Mouse (Mus musculus) CH12F3 (cell line): ENCODE measurements around the gene Lamc2.

Experiments used
- in situ Hi-C: fragments of 300-500 bp; cut with MboI; formaldehyde crosslinking; loops from 2 replicates; pipeline ENCODE4 v1.14.3; 2020; ENCODE audit warnings: low sequenced_read_pairs

Lamc2 gene

DNA sequence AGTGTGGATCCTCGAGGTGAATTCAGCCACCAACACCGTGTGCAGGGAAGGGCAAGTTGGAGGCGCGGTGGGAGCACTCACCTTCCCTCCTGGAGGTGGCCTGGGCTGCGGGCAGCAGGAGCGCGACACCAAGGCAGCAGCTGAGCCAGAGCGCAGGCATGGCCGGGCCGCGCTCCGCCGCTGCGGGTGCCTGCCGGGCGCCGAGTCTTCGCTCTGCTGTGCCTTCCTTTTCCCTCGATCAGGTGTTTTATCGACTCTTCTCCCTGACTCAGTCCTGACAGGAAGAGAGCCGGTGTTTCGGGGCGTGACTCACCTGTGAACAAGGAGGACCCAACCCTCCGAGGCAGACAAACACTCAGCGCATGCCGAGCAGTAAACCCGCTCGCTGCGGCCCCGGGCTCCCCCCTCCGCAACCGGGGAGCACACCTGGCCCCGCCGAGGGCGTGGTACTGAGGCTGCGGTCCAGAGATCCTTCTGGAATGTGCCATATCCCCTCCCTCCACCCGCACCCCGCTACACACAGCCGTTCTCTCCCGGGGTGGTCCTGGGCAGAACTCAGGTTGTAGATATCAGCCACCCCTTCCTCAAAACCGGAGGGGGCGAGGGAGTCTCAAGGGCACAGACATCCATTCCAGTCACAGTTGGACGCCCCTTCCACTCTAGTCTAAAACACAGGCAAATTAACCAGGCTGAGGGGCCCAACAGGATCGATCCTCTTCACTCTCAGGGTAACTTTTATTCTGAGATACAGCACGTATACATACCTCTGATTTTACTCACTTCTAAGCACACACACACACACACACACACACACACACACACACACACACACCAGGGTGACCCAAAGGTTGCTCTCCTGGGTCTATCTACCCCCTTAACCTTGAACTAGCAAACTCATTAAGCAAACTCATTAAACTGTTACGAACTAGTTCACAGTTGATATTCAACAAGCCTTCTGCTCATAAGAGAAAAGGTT lies at the start of gene Lamc2:
Gene Lamc2 (minus strand): TSS at position 620 of the 976 bp plus-strand sequence.
- in situ Hi-C loops = no loop called here

DNA sequence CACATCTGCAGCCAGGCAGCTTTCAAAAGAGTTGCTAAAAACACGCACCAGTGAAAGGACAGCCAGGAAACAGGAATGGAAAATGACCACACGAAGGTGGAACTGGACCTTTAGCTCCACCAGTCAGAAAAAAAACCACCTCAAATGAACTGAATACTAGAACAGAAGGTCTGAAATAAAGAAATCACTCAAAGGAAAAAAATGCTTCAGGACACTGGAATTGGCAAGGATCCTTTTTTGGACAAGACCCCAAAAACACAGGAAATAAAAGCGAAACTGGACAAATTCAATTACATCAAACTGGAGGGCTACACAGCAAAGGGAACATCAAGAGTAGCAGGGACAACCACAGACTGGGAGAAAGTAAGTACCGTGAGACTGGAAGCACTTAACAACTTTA lies 49.3 kb upstream of the Lamc2 start:
- in situ Hi-C loops = no loop called here

DNA sequence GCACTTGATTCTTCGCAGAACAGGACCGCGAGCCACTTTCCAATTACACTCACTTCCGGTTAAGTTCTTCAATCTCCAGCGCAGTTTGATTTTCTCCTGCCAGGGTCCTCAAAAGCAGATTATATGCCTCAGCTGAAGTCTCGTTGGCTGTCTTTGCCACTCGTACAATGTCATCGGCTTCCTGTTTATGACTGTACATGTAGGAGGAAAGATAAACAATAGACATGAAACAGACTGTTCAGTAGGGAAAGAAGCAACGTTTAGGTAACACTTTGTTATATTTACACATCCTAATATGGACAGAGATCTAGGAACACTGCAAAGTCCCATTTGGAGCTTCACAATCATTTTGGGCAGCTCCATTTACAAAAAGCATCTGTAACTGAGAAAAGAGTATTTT lies 45.4 kb upstream of the Lamc2 start:
- in situ Hi-C loops = no loop called here

DNA sequence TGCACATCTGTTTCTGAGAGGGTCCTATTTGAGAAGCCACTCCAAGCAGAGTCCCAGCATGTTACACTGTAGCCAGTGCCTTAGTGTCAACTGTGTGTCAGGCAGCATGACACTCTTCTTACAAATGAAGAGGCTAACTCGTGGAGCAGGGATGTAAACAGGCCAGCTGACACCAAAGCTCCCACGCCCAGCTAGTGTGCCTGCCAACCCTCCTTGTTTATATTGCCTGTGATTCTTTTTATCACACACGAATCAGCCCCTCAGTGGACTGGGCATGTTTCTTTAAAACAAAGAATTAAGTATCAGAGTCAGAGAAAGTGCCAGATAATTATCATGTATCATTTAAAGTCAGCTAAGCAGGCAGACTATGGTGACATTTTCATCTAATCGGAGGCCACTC lies 41.7 kb upstream of the Lamc2 start:
- in situ Hi-C loops = no loop called here

DNA sequence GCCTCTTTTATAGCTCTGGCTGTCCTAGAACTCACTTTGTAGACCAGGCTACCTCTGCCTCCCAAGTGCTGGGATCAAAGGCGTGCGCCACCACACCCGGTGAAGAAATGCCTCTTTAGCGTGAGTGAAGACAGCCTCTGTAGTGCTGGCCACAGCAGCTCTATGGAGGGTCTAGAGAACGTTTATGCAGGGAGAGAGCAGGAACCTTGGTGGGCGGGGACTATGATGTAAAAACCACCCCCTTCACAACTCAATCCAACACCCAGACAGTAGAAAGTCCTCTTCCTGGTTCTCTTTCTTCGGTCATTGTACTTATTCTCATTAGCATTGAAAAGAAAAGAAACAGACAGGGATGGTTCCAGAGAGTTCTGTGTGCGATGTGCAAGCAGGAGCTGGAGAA lies 40.8 kb upstream of the Lamc2 start:
- in situ Hi-C loops = no loop called here

DNA sequence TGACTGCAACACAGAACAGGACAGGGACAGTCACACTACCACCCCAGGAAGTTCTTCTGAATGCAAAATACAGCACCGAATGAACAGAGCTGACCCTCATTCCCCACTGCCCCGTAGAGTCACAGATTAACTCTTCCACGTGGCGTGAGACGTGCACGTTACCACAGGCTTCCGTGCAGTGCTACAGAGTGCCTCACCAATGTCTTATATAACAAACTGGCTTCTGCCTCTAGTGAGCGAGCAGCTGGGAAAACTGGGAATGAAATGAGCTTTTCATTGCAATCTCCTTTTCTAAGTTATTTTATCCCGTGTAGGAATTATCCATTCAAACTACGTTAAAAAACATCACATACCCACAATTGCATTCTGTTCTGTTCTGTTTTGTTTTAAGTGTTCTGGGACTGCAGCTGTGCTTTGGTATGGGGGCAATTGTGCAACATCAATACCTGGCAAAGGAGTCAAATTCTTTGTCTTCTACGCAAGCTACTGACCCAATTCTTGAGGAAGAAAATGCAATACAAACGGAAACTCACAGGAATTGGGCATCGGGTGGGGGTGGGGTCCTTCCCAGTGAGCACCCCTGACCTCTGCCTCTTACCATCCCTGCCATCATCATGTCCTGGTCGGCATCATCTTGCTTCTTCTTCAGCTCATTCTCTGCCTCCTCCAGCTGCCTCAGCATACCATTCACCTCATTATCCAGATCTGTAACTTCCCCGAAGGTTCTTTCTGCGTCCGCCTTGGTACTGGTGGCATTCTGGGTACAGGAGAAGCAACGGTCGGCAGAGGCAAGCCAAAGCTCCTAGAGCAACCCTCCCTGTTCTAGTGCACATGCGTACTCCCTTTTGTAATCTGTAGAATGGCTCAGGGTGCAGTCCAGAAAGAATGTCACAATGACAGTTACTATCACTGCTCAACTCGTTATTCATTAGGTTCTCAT lies 39.8 kb upstream of the Lamc2 start:
- in situ Hi-C loops = no loop called here

DNA sequence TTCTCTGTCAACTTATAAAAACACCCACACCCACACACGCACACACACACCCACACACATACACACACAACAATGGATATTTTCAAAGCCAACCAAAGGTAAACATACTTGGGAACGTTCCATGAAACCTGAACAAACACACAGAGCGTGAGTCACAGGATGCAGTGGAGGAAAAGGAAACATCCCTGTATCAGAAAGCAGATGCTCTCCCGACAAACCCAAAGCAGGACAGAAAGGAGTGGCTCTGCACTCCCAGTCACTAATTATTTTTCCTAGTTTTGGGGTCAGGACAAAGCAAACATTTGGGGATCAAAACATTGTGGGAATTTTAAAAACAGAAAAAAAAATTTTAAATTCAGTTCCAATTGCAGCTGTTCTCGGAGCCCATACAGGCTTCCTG lies 38.1 kb upstream of the Lamc2 start:
- in situ Hi-C loops = no loop called here

DNA sequence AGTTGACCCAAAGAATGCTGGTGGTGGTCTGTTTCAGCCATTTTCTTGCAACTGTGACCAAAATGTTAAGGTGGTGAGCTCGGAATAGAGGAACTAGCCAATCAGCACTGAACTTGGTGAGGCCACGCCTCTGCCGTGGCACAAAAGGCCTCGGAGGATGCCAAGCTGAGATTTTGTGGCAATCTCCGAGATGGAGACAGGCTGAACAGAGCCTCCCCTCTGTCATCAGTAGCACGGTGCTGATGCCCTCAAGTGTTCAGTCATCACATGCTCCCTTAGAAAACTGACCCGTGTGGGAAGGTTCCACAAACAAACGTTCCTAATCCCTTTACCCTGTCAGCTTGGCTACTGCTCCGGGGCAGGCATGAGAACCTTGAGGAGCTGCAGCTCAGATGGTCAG lies 33.1 kb upstream of the Lamc2 start:
- in situ Hi-C loops = no loop called here

DNA sequence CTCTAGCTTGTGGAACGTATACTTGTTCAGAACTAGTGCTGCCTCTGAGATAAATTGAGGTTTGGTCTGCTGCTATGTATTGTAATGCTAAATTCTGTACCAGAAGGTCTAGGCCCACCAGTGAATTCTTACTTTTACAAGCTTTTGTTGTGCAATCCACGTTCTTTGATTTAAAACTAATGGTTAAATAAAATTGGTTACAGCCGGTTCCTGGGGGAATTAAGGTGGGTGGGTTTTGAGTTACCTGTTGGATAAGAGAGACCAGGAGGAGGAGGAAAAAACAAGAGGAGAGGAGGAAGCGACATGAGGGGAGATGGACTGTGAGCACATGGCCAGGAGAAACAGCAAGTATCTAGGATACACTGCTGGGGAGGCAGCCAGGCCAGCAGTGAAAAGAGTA lies 30.3 kb upstream of the Lamc2 start:
- in situ Hi-C loops = no loop called here

DNA sequence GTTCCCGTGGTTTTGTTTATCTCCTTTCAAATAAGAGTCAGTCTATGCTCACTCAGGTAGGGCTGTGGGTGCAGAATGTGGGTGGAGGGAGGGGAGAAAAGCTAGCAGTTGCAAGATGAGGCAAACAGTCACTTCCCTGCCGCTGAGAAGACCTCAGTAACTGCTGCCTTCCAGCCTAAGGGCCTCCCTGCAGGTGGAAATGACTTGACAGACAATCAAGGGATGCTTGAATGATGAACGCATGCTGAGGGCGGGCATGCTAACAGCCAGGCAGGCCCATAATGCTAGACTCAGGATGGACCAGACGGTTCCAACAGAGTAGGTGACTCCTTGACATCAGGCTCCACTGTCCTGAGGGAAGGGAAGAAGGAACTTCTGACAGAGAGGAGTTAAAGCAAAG lies 29.4 kb upstream of the Lamc2 start:
- in situ Hi-C loops = no loop called here

DNA sequence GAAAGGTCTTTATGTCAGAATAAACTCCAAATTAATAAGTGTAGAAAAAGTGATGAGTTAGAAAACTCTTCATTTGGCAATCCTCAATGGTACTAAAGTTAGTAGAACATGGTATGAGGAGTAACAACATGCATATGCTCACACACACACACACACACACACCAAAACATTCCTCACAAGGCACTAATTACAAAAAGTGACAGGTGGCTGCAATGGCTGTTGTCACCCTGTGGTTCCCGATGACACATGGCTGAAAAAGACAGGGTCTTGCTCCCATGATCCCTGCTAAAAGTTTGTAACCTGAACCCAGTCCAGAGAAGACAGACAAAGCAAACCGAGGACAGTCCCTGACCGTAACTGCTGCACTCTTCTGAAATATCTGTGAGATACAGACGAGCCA lies 24.7 kb upstream of the Lamc2 start:
- in situ Hi-C loops = no loop called here

DNA sequence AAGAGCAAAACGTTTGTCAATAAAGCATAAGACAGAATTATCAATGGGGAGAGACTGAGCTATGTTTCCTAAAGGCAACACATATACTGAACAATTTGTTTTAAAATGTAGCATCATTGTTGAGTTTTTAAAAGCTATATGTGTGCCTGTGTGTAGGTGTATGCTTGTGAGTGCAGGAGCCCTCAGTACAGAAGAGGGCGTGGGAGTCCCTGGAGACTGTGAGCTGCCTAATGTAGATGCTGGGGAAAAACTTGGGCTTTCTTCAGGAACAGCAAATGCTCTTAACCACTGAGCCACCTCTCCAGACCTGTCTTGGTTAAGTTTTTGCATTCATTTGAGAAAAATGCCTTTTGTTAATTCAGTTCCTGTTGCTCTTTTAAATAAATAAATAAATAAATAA lies 24.0 kb upstream of the Lamc2 start:
- in situ Hi-C loops = no loop called here

DNA sequence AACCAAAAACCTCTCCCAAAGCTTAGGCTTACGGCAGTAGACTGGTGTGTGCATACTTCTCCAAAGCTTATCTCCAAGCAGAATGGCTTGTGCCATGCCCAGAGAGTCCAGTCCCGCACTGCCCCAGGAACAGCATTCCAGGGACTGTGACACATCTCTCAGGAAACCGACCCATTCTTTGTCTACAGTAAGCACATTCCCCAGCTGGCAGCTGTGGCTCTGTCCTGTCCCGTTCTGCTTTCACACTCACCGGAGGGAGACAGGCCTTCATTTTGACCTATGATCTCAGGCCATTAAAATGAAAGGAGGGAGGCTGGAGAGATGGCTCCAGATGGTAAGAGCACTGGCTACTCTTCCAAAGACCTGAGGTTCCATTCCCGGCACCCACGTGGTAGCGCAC lies 15.9 kb upstream of the Lamc2 start:
- in situ Hi-C loops = no loop called here

DNA sequence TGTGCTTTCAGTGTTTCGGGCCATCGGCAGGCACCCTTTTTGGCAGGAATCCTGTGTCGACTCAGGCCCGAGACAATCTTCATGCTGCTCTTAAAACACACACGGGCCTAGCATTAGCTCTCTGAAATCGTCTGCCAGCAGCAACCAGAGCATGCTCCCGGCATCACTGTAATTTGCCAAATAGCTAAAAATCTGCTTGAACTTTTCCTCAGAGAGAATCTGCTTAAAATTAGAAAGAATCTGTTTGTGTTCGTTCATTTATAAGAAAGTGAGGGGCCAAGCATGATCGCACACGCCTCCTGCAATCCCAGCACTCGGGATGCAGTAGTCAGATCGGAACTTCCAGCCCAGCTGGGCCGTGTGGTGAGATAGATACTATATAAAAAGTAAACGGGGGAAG lies 15.2 kb upstream of the Lamc2 start:
- in situ Hi-C loops = no loop called here

DNA sequence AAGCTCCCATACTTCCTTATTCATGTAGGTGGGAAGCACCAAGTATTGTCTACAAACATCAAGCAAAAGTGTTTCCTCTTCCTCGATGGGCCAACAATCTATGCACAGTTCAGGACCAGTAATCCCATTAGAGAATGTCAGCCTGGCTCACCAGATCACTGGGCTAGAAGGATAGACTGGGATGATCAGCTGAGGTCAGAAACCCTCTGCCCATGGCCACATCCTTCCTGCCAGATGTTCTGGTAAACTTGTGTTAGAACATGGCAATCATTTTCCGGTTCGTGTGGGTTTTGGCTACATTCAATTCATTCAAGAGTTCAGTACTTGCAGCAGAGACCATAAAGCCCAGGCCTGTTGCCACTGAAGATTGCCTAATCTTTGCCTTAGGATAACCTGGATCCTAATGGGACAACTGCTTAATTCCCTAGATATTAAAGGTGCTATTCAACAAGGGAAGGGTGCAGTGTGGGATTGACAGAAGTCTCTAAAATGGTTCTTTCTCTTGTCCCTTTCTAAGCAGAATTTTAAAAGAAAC lies 11.1 kb upstream of the Lamc2 start:
- in situ Hi-C loops = no loop called here

DNA sequence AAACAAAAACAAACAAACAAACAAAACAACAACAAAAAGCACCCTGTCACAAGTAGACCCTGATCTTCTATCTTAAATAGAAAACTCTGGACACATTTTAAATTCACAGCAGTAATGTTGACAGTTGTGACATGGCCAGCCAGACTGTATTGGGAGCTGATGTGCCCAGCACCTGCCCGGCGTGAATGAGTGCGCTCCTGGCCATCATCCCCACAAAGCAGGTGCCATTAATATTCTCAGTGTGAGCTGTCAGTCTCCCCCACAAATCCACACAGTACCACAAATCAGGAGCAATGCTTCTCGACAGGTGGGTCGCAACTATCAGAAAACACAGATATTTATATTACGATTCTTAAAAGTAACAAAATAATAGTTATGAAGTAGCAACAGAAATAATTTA lies 6.7 kb upstream of the Lamc2 start:
- in situ Hi-C loops = no loop called here

DNA sequence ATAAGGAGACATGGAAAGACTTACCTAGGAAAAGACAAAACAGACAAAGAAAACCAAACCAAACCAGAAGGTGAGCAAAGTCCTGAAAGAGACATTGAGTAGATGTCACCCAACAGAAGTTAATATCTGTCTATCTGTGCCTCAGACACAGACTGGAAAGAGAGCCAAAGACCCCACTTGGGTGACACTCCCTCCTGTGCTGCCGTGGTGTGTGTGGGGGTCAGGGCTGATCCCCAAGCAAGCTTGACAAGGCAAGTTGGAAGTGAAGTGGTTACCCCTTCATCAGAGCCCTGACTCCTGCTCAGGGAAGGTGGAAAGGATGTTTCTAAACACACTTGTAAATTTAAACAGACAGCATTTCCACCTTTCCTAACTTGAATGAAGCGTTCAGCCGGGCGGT lies 6.1 kb upstream of the Lamc2 start:
- in situ Hi-C loops = no loop called here

DNA sequence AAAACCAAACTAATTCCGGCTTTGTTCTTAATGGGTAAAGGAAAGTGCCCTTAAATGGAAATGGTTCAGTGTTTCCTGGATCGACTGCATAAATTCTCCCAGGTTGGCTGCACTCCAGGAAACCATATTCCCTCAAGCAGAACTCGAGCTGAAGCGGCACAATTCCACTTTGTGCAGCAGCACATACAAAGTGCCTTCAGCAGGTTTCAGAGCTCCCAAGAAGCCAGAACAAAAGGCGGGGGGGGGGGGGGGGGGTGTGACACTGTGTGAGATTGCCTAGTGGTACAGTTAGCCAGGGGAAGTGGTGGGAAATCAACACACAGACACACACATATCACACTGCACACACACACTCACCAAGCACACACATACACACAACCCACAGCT lies 5.7 kb upstream of the Lamc2 start:
- in situ Hi-C loops = no loop called here

DNA sequence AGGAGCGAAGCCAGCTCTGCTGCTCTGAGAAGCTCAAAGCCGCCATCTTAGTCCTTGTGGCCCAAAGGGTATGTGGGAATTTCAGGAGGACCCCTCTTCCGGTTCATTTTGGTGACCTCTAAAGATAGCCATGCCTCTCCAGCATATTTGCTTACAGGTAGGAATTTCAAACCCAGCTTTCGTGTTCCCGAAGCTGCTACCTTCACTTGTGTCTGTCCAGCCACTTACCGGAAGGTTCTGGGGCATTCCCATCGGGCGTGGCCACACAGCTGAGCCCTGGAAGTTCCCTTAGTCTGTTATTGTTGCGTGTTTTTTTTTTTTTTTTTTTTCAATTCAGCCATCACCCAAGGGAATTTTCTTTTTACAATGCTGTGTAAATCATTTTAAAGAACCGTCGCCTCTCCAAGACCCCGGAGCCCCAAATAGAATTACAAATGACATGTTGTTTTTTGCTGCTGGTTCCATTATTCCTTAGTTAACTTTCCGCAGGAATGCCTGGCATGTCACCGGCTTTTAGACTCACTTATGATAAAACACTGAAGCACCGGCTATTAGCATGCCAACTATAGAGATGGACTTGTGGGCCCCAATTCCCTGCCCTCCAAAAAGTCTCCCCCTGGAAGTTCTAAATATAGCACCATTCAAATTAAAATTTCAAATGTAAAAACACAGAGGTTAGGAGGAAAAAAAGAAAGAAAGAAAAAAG lies 5.1 kb upstream of the Lamc2 start:
- in situ Hi-C loops = no loop called here

DNA sequence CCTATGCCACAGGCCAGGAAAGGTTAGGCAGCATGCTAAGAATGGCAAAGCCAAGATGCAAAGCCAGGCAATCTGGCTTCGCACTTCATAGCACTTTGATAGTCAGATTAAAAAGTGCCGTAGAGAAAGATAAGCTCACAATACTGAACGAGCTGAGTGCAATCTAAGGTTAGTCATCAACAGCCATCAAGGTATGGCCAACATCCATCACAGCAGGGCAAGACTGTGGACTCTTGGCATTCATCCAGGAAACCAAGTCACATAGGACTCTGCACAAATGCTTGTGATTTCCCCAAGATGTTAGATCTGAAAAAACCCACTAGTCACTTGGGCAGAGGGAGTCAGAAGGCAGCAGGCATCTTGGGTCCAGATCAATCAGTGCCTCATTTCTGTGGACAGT lies 1.8 kb upstream of the Lamc2 start:
- in situ Hi-C loops = no loop called here
